Mouse (Mus musculus) embryonic fibroblast, embryonic 13.5 days (primary cell): Measurements from ENCODE around the gene Grhl1.

Source experiments
- CTCF ChIP-seq: IDR thresholded peaks from 2 replicates; pipeline ENCODE4 v1.5.1; 2011; ENCODE audit warnings: mild to moderate bottlenecking, control low read depth, low read length, moderate library complexity, borderline replicate concordance; ENCODE audit not compliant: insufficient read depth
- POLR2A ChIP-seq: IDR thresholded peaks from 2 replicates; pipeline ENCODE4 v1.6.1; 2011; ENCODE audit warnings: low read depth, mild to moderate bottlenecking, control low read depth, low read length, moderate library complexity

- TF ChIP-seq POLR2A (no peak), CTCF (no peak)
Measured at GRCm38 (mm10) chr12:24537965-24538364, 34.1 kb upstream of the Grhl1 start.
